8 mouse cellular contexts compared by ENCODE assay signal in genomic region chr9:107908410-107909158, GRCm38 (mm10). TPM values are rescaled to one million over a fixed set of nuclear protein-coding genes. Genes with fewer than 3 reads are reported as not detected.
DNase-seq lines count a peak whose midpoint lies in the region; ATAC-seq lines count a peak whose summit lies in the region.

No protein-coding gene starts in this region.

- intact Hi-C loops in gastrocnemius, postnatal 14 days (cut with DNase I; ENCODE audit: low total_unique reads), result no loop called here

- ATAC-seq in megakaryocyte, adult 5-6 weeks (ENCODE audit: poor library complexity, severe bottlenecking), result peak; percentile 55

- DNase-seq in gastrocnemius, postnatal 14 days, result peak; percentile 28
- no peak for DNase-seq in gastrocnemius, postnatal 10 days
- peak; percentile 24 for DNase-seq in c-Kit-positive CD71-positive TER-119-negative erythroid progenitor cells, embryonic 14.5 days (ENCODE audit: low read depth)
- DNase-seq in heart, postnatal 4 days, result peak; percentile 35
- no peak for DNase-seq in right cerebral cortex, adult 2 months (ENCODE audit: low spot score in 2 of 2)
- DNase-seq in cerebellum, postnatal 4 days (ENCODE audit: low spot score in 2 of 2), result no peak
- DNase-seq in layer of hippocampus, adult 18-20 months (ENCODE audit: low spot score in 2 of 2), result no peak

RNA-seq across cellular contexts. Expression of gene Mst1r, which starts 1.9 kb away (rescaled TPM):
- total RNA-seq in gastrocnemius, postnatal 14 days (2021), result 1 to 10 TPM; 1.2 to 1.8 TPM
- total RNA-seq in gastrocnemius, postnatal 10 days (2021), result 1 to 10 TPM; 1.9 to 5.6 TPM
- total RNA-seq in heart, postnatal 4 days (2021), result 1 to 10 TPM; 2.9 to 3.1 TPM
- total RNA-seq in megakaryocyte, adult 5-6 weeks (2015), result 0.52 and 0.94 TPM in 2 replicates
- total RNA-seq in megakaryocyte, adult 5-6 weeks (2017), result 2.2 and 2.3 TPM in 2 replicates
- 1 to 10 TPM; 1.9 TPM for total RNA-seq in layer of hippocampus, adult 18-20 months (2021)

RNA-seq across cellular contexts. Expression of gene Actl11, which starts 19.7 kb away (rescaled TPM):
- total RNA-seq in gastrocnemius, postnatal 14 days (2021), result not detected
- not detected for total RNA-seq in gastrocnemius, postnatal 10 days (2021)
- not detected for total RNA-seq in heart, postnatal 4 days (2021)
- total RNA-seq in megakaryocyte, adult 5-6 weeks (2015), result not detected in 2 replicates
- total RNA-seq in megakaryocyte, adult 5-6 weeks (2017), result not detected in 2 replicates
- total RNA-seq in layer of hippocampus, adult 18-20 months (2021), result not detected

RNA-seq across cellular contexts. Expression of gene Mon1a, which starts 20.6 kb away (rescaled TPM):
- total RNA-seq in gastrocnemius, postnatal 14 days (2021), result 1 to 10 TPM; 5.9 to 6.7 TPM
- total RNA-seq in gastrocnemius, postnatal 10 days (2021), result 1 to 10 TPM; 4.0 to 4.8 TPM
- total RNA-seq in heart, postnatal 4 days (2021), result 1 to 10 TPM; 6.1 TPM
- 6.2 and 7.6 TPM in 2 replicates for total RNA-seq in megakaryocyte, adult 5-6 weeks (2015)
- 16.6 and 17.7 TPM in 2 replicates for total RNA-seq in megakaryocyte, adult 5-6 weeks (2017)
- 10 to 100 TPM; 25.9 to 27.4 TPM for total RNA-seq in layer of hippocampus, adult 18-20 months (2021)

RNA-seq across cellular contexts. Expression of gene Camkv, which starts 26.9 kb away (rescaled TPM):
- under 1 TPM; 0.16 to 0.24 TPM for total RNA-seq in gastrocnemius, postnatal 14 days (2021)
- total RNA-seq in gastrocnemius, postnatal 10 days (2021), result under 1 TPM; 0.80 to 0.86 TPM
- not detected for total RNA-seq in heart, postnatal 4 days (2021)
- total RNA-seq in megakaryocyte, adult 5-6 weeks (2015), result not detected in 2 replicates
- total RNA-seq in megakaryocyte, adult 5-6 weeks (2017), result 0.04 TPM in 1 of 2 replicates, not detected in the other
- 100 to 1,000 TPM; 554 to 575 TPM for total RNA-seq in layer of hippocampus, adult 18-20 months (2021)

RNA-seq across cellular contexts. Expression of gene Rbm6, which starts 35.5 kb away (rescaled TPM):
- total RNA-seq in gastrocnemius, postnatal 14 days (2021), result 10 to 100 TPM; 18.0 to 19.7 TPM
- total RNA-seq in gastrocnemius, postnatal 10 days (2021), result 10 to 100 TPM; 21.6 to 35.5 TPM
- total RNA-seq in heart, postnatal 4 days (2021), result 10 to 100 TPM; 40.3 to 40.6 TPM
- total RNA-seq in megakaryocyte, adult 5-6 weeks (2015), result 42.2 and 55.9 TPM in 2 replicates
- 117 and 119 TPM in 2 replicates for total RNA-seq in megakaryocyte, adult 5-6 weeks (2017)
- total RNA-seq in layer of hippocampus, adult 18-20 months (2021), result 10 to 100 TPM; 52.3 to 59.6 TPM

Comparison
In these comparisons a context has a peak if more than half of its experiments do, and no peak if none do; other contexts are left out.
1. DNase-seq: peak in gastrocnemius, postnatal 14 days (single experiment), c-Kit-positive CD71-positive TER-119-negative erythroid progenitor cells, embryonic 14.5 days (single experiment) and heart, postnatal 4 days (single experiment); none in gastrocnemius, postnatal 10 days (single experiment), right cerebral cortex, adult 2 months (0 of 2), cerebellum, postnatal 4 days (0 of 2) and layer of hippocampus, adult 18-20 months (0 of 2).